Mouse (Mus musculus) adrenal gland, adult (tissue): ENCODE results near the gene Mafb.
A peak's percentile ranks its signal among the peaks of the same experiment; 100 is the strongest.

ENCODE experiments used
- DNase-seq, 2 experiments: peaks; one replicate each; pipeline ENCODE4 v3.0.0; 2022 to 2023; ENCODE audit warnings: low spot score in 1 of 2; ENCODE audit not compliant: inconsistent age in 2 of 2

Gene Mafb

GRCm38 (mm10) chr2:160366980-160367338, at the start of gene Mafb:
TSS of gene Mafb (minus strand) at chr2:160367065.
- DNase-seq = peak; percentile 97 to 99

DNA sequence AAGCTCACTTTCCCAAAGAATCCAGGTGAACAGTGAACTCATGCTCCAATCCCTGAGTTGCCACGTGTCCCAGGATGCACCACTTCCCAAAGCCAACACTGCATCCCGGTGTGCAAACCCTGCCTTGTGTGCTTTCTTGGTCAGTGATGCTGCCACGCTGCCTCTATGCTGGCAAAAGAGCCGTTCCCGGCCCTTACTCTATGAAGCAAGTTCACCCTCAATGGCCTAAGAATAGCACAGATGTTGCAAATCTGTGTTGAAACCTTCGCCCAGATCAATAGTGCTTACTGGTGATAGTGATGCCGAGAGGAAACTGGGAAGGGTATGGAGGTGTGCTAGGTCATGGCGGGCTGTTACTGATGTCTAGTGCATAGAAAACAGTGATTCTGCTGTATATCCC, 48.3 kb upstream of the Mafb start:
- DNase-seq = no peak

DNA sequence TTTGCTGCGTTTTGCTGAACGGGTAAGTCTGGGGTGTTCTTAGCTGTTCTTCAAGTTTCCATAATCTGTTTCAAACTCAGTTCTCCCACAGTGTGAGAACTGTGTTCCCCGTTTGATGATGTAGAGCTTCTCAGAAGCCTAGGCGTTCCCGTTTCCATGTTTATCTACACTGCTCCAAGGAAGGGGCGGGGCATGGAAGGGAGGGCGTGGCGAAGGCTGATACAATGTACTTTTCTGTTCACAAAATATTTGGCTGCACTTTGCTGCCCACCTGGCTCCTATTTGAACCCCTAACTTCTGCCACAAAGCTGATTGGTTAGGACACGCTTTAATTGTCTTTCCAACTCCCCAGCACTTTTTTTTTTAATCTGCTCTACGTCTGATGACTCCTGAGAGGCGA, 47.9 kb upstream of the Mafb start:
- DNase-seq = no peak

DNA sequence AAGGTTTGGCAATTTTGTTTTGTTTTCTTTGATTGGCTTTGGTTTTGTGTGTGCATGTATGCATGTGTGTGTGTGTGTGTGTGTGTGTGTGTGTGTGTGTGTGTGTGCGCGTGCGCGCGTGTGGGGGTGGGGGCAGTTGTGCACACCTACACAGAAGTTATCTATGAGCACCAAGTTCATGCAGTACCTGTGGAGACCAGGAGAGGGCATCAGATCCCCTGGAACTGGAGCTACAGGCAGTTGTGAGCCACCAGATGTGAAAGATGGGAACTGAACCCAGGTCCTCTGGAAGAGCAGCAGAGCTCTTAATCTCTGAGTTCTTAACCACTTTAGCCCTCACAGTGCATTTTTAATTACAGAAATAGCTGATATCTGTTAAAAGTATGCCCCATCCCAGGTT, 47.1 kb upstream of the Mafb start:
- no peak for DNase-seq

DNA sequence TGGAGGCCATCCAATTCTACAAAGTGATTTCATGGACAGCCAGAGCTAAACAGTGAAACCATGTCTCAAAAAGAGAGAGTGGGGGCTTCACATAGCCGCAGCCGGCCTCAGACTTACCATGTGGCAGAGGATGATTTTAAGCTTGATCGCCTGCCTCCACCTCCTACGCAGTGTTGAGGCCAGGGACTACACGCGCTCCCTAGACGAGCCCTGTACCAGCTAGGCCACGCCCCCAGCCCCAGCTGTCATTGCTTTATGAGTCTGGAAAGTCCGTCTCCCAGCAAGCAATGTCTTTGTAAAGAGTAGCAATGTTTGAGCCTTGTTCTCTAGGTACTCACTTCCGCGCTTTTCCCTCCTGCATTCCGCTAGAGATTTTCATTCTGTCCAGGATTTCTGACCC, 46.2 kb upstream of the Mafb start:
- DNase-seq = no peak

DNA sequence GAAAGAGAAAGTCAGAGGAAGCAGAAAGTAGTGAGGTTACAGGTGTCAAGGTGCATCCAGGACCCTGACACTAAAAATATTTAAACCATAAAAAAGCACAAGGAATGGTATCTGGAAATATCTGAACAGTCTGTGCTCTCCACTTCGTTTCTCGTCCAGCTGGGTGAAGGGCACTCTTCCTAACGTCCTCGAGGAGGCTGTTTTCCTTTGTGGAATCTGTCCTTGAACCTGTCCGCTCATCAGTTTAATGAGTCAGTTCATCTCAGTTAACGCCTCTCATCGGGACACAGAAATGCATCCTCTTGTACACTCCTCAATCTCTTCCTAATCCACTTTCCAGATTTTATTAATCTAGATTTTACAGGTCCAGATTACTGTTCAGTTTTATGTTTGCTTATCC, 44.6 kb upstream of the Mafb start:
- DNase-seq = peak; percentile 67 to 79

GRCm38 (mm10) chr2:160407720-160408119, 40.9 kb upstream of the Mafb start:
- DNase-seq = no peak

GRCm38 (mm10) chr2:160397747-160398146, 30.9 kb upstream of the Mafb start:
- DNase-seq = no peak

GRCm38 (mm10) chr2:160394735-160395134, 27.9 kb upstream of the Mafb start:
- peak in 1 of 2 experiments; percentile 55 for DNase-seq

DNA sequence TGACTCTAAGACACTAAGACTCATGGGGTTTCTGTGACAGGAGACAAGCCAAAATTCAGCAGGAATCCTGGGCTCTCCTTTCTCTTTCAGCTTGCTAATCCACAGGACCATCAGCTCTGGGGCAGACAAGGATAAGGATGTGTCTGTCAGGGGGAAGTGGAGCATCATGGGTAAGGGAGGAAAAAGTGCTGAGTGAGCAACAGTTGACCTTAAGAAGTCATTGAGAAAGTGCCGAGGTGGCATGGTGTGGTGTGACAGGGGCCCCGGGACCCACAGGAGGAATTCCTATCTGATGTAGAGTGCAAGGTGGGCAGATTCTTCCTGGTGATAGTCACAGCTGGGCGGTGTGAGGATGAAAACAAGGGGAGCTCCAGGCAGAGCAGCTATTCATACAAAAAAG, 25.8 kb upstream of the Mafb start:
- no peak for DNase-seq

DNA sequence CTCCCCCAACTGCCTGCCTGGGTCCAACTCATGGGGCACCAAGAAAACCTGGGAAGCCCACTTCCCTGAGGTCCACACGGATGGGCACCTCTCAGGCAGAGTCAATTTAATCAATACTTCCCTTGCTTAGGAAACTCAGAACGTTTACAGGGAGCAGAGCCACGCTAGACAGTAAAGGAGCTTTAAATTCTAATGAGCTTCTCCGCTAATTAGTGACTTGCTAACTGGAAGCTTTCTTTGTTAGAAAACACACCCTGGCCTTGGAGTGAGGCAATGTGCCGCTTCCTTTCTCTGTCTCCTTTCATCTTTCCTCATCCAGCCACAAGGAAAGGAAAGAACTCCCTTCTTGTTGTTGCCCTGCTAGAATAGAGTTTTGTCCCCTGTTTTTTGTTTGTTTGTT, 21.7 kb upstream of the Mafb start:
- DNase-seq = no peak

DNA sequence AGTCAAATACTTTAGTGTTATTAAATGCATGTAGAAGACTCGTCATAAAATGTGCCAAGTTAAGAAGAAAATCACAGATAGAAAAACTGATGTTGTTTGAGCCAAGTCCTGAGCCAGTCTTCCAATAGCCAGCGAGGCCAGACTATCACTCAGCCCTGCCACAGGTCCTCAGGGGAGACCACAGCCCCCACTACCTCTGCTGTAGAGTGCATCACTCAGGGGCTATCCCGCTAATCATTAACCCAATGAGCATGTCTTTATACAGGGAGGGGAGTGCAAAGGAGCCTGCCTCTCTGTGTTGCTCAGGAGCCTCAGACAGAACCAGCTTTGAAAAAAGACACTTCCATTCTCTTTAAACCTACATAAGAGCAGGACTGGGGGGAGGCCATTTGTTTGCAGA, 16.6 kb upstream of the Mafb start:
- no peak for DNase-seq

- DNase-seq = peak; percentile 31 to 75
Measured at GRCm38 (mm10) chr2:160378271-160378670, 11.4 kb upstream of the Mafb start.

- DNase-seq = no peak
Measured at GRCm38 (mm10) chr2:160376236-160376635, 9.4 kb upstream of the Mafb start.

DNA sequence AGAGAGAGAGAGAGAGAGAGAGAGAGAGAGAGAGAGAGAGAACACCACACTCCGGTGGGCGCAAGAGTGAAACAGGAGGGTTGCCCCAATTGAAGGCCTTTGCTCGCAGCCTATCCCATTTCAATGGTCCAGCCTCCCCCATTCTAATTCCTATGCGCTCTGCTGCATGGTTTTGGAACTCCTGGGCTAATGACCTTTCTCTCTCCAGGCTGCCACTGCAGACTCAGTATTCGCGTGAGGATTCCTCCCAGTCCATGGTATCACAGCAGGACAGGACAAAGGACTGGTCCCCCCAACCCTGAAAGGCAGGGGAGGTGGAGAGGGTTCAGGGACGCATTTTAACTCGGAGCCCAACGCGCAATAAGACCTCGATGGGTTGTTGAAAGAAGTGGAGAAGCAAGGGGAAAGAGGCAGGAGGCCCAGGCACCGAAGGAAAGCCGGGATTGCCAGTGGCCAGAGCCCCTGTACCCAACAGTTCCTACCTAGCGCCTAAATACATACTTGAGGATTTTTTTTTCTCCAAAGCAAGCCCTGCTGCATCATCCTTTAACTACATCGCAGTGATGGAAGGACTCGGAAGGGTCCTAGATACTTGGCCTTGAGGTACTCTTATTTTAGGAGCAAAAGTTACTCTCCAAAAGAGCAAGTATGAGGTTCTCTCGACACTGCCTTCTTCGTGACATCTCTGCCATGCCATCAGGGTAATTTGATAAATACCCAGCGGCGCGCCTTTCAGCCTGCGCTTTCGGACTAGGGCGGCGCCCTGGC, 3.0 kb upstream of the Mafb start:
- DNase-seq = no peak

- DNase-seq = no peak
Measured at GRCm38 (mm10) chr2:160368422-160369357, 1.8 kb upstream of the Mafb start.

DNA sequence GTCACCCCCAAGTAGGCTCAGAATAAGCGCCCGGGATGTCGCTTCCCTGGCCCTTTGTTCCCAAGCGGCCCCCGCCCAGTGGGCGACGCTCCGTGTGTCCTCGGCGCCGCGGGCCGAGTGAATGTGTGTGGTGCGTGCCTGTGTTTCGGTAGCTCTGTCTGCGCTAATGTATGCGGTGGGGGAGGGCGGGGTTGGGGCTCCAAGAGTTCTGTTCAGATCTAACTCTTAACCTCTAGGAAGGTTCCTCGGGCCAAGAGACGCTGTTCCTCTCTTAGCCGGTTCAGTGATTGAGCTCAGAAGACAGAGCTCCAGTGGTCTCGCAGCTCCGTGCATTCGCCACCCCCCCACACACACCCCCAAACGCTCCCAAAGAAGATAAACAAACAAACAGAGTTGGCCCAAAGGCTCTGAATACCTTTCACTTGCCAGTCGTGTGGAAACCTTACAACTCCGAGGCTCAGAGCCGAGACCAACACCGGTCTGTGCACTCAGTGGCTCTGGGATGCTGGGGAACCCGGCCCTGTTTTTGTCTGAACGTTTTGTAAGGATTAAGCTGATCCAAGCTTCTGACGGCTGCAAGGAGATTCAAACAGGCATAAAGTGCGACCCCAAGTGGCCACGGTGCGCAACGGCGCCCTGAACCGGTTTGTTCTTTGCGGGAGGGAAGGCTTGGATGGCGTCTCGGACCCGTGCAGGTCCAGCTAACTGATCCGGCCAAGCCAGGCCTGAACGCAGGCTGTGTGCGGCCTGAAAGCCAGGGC, 763 bp upstream of the Mafb start:
- peak; percentile 90 to 97 for DNase-seq

- no peak for DNase-seq
Measured at GRCm38 (mm10) chr2:160366111-160366979, 520 bp downstream of the Mafb start.

GRCm38 (mm10) chr2:160365107-160365911, 1.6 kb downstream of the Mafb start:
- DNase-seq = peak; percentile 62 to 84

DNA sequence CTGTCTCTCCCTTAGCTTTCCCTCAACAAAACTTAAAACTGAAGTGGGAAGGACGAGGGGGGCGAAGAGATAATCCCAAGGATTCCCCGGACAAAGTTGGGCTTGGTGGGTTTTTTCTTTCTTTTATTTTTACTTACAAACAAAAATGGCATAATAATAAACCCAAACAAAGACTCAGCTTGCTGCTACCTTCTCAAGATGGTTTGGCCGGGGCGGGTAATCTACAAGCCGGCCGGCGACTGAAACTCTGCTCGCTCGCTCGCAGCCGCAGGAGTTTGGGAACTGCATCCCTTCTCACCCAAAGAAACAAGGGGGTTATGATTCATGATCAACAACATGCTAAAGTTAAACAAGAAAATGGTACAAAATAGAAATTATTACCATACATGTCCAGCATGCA, 2.2 kb downstream of the Mafb start:
- no peak for DNase-seq
